Mouse (Mus musculus): Measurements from ENCODE around the gene Mepce. TPM values are rescaled to one million over a fixed set of nuclear protein-coding genes. Genes with fewer than 3 reads are reported as not detected.

Mepce gene
- polyA plus RNA-seq, 1 experiment from 2014 or later, result 11.2 TPM

DNA sequence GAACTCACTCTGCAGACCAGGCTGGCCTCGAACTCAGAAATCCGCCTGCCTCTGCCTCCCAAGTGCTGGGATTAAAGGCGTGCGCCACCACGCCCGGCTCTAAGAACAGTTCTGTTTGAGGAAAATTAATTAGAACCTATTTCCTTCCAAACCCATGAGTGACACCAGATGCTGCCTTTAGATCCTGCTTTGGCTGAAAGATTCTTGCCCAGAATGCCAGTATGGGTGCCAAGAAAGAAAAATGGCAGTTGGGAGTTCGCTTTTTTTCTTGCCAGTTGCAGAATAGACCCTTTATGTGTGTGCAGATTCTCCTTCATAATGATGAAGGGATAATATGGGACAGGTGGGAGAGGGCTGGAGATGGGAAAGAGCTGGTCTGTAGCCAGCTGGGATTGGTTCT is 43.3 kb downstream of the Mepce start:
- Histone ChIP-seq H3K9me3 (ENCODE audit: low read length) (no peaks in the 10 kb centered on the region), H3K4me2 (replicated peaks; ENCODE audit: low read depth, low read length) (no peak overlapping the region), H3K27me3 (ENCODE audit: insufficient read depth, low read length) (no peaks in the 10 kb centered on the region), H3K27ac (ENCODE audit: low read length) (no peak overlapping the region), H3K36me3 (ENCODE audit: insufficient read depth, low read length) (no peaks in the 10 kb centered on the region), H3K4me1 (ENCODE audit: insufficient read depth, low read length) (peaks cover 33% of the 10 kb centered on the region), H3K9ac (replicated peaks; ENCODE audit: low read length) (no peak overlapping the region), H3K4me3 (ENCODE audit: low read length) (no peak overlapping the region)
- WGBS, result 81% methylated on average over 7 of the region's 7 CpGs
- ATAC-seq (ENCODE audit: low FRiP score, low TSS enrichment), result no peak

DNA sequence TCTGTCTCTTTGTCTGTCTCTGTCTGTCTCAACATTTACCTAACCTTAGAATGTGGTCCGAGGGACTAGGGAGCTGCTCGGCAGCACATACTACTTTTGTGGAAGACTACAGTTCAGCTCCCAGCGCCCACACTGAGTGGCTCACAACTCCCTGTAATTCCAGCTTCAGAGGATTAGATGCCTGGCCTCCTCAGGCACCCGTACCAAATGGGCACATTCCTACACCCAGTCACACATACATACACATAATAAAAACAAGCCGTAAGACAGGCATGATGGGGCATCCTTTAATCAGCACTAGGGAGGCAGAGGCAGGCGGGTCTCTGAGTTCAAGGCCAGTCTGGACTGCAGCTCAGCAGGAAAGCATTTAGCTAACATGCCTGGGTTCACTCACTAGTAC is 44.6 kb downstream of the Mepce start:
- no peak for ATAC-seq (ENCODE audit: low FRiP score, low TSS enrichment)
- H3K4me1 ChIP-seq (ENCODE audit: insufficient read depth, low read length), result peaks cover 21% of the 10 kb centered on the region
- no peaks in the 10 kb centered on the region for H3K9me3 ChIP-seq (ENCODE audit: low read length)
- no peak overlapping the region for H3K27ac ChIP-seq (ENCODE audit: low read length)
- H3K4me3 ChIP-seq (ENCODE audit: low read length), result no peak overlapping the region
- 94% methylated on average over 6 of the region's 6 CpGs for WGBS
- no peak overlapping the region for H3K4me2 ChIP-seq (replicated peaks; ENCODE audit: low read depth, low read length)
- H3K9ac ChIP-seq (replicated peaks; ENCODE audit: low read length), result no peak overlapping the region
- H3K36me3 ChIP-seq (ENCODE audit: insufficient read depth, low read length), result no peaks in the 10 kb centered on the region
- H3K27me3 ChIP-seq (ENCODE audit: insufficient read depth, low read length), result no peaks in the 10 kb centered on the region

DNA sequence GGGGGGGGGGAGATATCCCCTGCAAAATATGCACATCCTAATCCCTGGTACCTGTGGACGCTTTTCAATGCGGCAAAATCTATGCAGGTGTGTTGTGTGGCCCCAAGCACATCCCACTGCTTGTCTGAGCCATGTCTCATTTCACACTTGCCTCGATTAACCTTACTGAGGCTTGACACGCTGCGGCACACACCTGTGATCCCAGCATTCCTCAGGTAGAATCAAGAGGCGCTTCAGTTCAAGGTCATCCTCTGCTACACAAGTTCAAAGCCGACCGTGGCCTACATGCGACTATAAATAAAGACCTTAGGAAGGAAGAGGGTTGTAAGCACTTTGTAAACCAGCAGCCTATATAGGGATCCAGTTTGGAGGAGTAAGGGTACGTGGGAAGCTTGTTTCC is 45.4 kb downstream of the Mepce start:
- Histone ChIP-seq H3K9me3 (ENCODE audit: low read length) (no peaks in the 10 kb centered on the region), H3K9ac (replicated peaks; ENCODE audit: low read length) (peak overlapping the region; percentile 81; the same call in 1 of the 2 replicates), H3K27ac (ENCODE audit: low read length) (peak overlapping the region; percentile 58; the same call in 1 of the 2 replicates), H3K4me2 (replicated peaks; ENCODE audit: low read depth, low read length) (peak overlapping the region; percentile 71), H3K4me3 (ENCODE audit: low read length) (peak overlapping the region; percentile 76), H3K27me3 (ENCODE audit: insufficient read depth, low read length) (no peaks in the 10 kb centered on the region), H3K36me3 (ENCODE audit: insufficient read depth, low read length) (no peaks in the 10 kb centered on the region), H3K4me1 (ENCODE audit: insufficient read depth, low read length) (peaks cover 14% of the 10 kb centered on the region)
- WGBS, result 53% methylated on average over 10 of the region's 10 CpGs
- ATAC-seq (ENCODE audit: low FRiP score, low TSS enrichment), result no peak

DNA sequence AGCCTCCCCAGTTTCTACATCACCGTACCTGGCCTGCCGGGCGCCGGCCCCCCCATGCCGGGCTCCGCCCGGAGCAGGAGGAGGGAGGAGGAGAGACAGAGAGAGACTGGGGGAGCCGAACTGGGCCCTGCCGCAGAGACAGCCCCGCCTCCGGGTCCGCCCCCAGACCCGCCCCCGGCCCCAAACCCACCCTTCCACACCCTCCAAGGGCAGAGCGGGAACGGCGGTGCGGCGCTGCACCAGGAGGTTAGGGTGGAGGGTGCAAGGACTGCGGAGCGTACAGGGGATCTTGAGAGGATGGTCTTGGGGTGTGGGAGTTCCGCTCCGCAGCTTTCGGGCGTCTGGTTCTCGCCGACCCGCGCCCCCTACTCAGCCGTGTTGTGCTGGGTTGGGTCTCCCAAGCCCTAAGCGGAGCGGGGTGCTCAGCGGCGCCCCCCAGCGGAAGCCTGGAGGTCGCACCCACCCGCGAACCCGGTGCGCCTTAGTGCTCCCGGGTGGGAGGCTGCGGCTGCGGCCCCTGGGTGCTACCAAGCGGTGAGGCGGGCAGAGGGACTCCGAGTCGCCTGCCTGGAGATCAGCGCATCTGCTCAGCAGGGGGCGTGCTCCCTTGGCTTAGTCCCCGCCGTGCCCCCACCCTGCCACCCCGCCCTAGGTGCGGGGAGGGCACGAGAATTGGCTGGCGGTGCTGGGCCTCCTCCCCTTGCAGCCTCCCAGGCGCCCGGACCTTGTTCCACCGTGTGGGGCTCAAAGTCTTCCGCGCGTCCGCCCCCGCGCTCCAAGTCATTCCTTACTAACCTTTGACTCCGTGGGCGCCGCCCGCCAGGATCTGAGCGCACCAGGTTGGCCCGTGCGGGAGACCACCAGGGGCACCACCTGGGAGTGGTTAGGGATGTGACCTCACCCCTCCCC is 46.2 kb downstream of the Mepce start, which contains the start of gene Nyap1:
TSS of gene Nyap1 (minus strand) at position 585 of the 909 bp plus-strand sequence.
- Histone ChIP-seq H3K4me3 (ENCODE audit: low read length) (peak within 1 kb of the TSS; percentile 76), H3K9me3 (ENCODE audit: low read length) (no peaks in the 10 kb centered on the region), H3K27ac (ENCODE audit: low read length) (peak within 1 kb of the TSS; percentile 58), H3K36me3 (ENCODE audit: insufficient read depth, low read length) (0 out of 2 replicates have a peak, but pooled peaks cover under 1% of the 10 kb centered on the region), H3K4me1 (ENCODE audit: insufficient read depth, low read length) (peaks cover 14% of the 10 kb centered on the region), H3K9ac (replicated peaks; ENCODE audit: low read length) (peak within 1 kb of the TSS; percentile 81), H3K4me2 (replicated peaks; ENCODE audit: low read depth, low read length) (peak within 1 kb of the TSS; percentile 71), H3K27me3 (ENCODE audit: insufficient read depth, low read length) (no peaks in the 10 kb centered on the region)
- WGBS, result under 1% methylated on average over 58 of the region's 71 CpGs
- ATAC-seq (ENCODE audit: low FRiP score, low TSS enrichment), result peak; percentile 87

DNA sequence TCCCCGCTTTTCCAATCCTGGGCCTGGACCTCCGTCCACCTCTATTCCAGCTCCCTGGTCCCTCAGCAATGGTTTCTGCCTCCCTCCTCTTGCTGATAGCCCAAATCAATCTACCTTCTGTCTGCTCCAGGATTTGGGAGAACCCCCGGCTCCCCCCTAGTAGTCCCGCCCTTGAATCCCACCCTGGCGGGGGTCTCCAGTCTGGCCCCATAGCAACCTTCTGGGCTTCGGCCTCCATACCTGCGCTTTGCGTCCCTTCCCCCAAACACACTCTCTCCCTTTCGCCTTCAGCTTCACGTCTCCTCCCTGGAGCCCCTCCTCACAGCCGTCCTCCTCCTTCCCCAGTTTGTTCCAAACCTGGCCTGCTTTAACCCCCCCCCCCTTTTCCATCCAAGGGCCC is 46.9 kb downstream of the Mepce start:
- H3K9ac ChIP-seq (replicated peaks; ENCODE audit: low read length), result peak overlapping the region; percentile 81
- H3K4me1 ChIP-seq (ENCODE audit: insufficient read depth, low read length), result peaks cover 14% of the 10 kb centered on the region
- peak overlapping the region; percentile 71 for H3K4me2 ChIP-seq (replicated peaks; ENCODE audit: low read depth, low read length)
- H3K36me3 ChIP-seq (ENCODE audit: insufficient read depth, low read length), result peaks cover 7% of the 10 kb centered on the region; the same call in 1 of the 2 replicates
- no peaks in the 10 kb centered on the region for H3K9me3 ChIP-seq (ENCODE audit: low read length)
- peak overlapping the region; percentile 76 for H3K4me3 ChIP-seq (ENCODE audit: low read length)
- WGBS, result 12% methylated on average over 11 of the region's 11 CpGs
- H3K27me3 ChIP-seq (ENCODE audit: insufficient read depth, low read length), result no peaks in the 10 kb centered on the region
- ATAC-seq (ENCODE audit: low FRiP score, low TSS enrichment), result no peak; the same call in 1 of the 2 replicates
- 0 out of 2 replicates have a peak overlapping the region, but pooled peaks have one; percentile 29 for H3K27ac ChIP-seq (ENCODE audit: low read length)

DNA sequence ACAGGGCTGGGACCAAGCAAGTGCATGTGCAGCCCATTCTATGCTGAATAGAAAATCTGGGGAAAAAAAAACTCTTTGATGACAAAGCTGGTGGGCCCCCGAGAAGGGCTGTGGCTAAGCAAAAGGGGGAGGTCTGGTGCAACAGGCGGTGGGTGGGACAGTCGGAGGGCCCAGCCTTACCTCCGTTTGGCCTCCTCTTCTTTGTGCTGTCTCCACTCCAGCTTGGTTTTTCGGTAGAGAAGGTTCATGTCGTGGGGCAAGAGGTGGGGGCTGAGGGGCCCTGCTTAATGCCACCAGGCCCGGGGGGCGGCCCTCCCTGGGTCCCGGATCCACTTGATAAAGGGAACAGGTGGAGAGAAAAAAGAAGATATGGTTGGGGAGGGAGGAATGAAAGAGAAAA is 48.0 kb downstream of the Mepce start:
- Histone ChIP-seq H3K27ac (ENCODE audit: low read length) (no peak overlapping the region), H3K9ac (replicated peaks; ENCODE audit: low read length) (peak overlapping the region; percentile 31; the same call in 1 of the 2 replicates), H3K9me3 (ENCODE audit: low read length) (no peaks in the 10 kb centered on the region), H3K36me3 (ENCODE audit: insufficient read depth, low read length) (peaks cover 13% of the 10 kb centered on the region; the same call in 1 of the 2 replicates), H3K4me2 (replicated peaks; ENCODE audit: low read depth, low read length) (no peak overlapping the region), H3K4me1 (ENCODE audit: insufficient read depth, low read length) (peaks cover 12% of the 10 kb centered on the region), H3K4me3 (ENCODE audit: low read length) (no peak overlapping the region), H3K27me3 (ENCODE audit: insufficient read depth, low read length) (no peaks in the 10 kb centered on the region)
- ATAC-seq (ENCODE audit: low FRiP score, low TSS enrichment), result no peak
- WGBS, result 63% methylated on average over 9 of the region's 9 CpGs

DNA sequence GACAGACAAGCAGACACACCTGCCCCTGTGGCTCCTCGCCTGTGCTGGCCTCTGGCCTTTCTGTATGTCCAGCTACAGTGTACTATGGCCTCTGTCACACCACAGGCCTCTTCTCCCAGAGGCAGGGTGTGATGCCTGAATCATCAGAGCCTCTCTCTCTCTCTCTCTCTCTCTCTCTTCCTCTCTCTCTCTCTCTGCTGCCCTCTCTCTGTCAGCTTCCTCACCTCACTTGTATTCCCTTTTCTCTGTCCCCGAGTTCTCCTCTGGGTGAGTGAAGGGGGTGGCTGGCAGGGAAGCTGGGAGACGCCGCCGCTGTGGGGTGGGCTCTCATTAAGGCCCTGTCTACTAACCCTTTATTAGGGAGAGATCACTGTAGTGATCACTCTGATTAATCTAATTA is 48.9 kb downstream of the Mepce start:
- H3K4me2 ChIP-seq (replicated peaks; ENCODE audit: low read depth, low read length), result no peak overlapping the region
- H3K9me3 ChIP-seq (ENCODE audit: low read length), result no peaks in the 10 kb centered on the region
- peaks cover 18% of the 10 kb centered on the region; the same call in 1 of the 2 replicates for H3K36me3 ChIP-seq (ENCODE audit: insufficient read depth, low read length)
- 0 out of 2 replicates have a peak overlapping the region, but pooled peaks have one; percentile 26 for H3K9ac ChIP-seq (replicated peaks; ENCODE audit: low read length)
- no peak overlapping the region for H3K4me3 ChIP-seq (ENCODE audit: low read length)
- WGBS, result 52% methylated on average over 5 of the region's 5 CpGs
- no peaks in the 10 kb centered on the region for H3K27me3 ChIP-seq (ENCODE audit: insufficient read depth, low read length)
- H3K27ac ChIP-seq (ENCODE audit: low read length), result no peak overlapping the region
- no peak for ATAC-seq (ENCODE audit: low FRiP score, low TSS enrichment)
- H3K4me1 ChIP-seq (ENCODE audit: insufficient read depth, low read length), result peaks cover 18% of the 10 kb centered on the region

DNA sequence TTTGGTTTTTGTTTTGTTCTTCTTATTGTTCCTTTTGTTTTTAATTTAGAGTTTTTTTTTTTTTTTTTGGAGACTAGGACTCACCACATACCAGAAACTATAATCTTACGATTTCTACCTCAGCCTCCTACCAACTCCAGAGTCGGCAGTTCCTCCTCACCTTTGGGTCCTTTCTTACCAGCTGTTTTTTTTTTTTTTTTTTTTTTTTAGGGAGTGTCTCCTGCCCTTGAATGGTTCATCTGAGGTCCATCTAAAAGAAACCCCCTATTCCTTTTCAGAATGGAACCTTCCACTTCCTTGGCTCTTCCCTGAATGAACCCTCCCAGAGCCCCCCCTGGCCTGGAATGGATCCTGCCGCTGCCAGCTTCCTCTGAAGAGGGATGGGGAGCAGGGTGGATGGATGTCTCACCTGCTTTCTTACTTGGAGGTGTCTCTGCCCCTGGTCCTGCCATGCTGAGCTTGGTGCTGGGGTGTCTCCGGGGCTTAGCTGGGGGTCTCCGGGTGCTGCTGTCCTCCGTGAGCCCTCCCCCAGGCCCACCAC is 50.0 kb downstream of the Mepce start:
- ATAC-seq (ENCODE audit: low FRiP score, low TSS enrichment), result no peak

DNA sequence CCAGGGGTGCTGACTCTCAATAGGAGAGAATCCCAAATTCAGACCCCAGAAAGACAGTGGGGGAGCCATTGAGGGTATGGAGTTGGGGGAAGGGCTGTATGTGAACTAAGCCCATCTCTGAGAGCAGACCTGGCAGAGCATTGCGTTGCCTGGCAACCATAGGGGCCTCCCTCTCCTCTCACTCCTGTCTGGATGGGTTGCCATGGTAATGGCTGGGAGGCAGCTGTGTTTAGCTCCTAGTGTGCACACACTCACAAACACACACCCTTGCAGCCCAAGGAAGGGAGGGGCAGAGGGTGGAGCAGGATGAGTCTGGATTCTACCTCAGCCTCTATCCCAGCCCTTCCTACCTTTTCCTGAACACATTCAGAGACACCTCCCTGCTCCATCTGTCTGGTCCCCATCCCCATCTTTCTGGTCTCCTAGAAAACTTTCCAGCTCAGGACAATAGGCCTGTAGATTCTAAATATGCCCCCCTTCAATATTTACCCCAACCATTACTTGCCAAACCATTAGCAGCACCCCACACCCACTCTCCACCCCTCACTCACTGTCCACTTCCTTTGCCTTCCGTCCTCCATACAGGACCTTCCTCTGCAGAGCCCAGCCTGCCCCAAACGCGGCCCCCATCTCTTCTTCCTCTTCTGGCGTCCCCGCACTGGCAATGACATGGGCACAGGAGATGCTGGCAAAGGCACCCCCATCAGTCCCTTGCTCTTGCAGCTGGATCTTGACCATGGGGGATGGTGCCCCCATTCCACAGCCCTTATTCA is 53.0 kb downstream of the Mepce start:
- H3K27ac ChIP-seq (ENCODE audit: low read length), result no peak overlapping the region
- 62% methylated on average over 6 of the region's 6 CpGs for WGBS
- H3K4me1 ChIP-seq (ENCODE audit: insufficient read depth, low read length), result 0 out of 2 replicates have a peak, but pooled peaks cover 6% of the 10 kb centered on the region
- no peaks in the 10 kb centered on the region for H3K27me3 ChIP-seq (ENCODE audit: insufficient read depth, low read length)
- H3K4me2 ChIP-seq (replicated peaks; ENCODE audit: low read depth, low read length), result no peak overlapping the region
- H3K4me3 ChIP-seq (ENCODE audit: low read length), result no peak overlapping the region
- 0 out of 2 replicates have a peak overlapping the region, but pooled peaks have one; percentile 35 for H3K9ac ChIP-seq (replicated peaks; ENCODE audit: low read length)
- no peaks in the 10 kb centered on the region for H3K9me3 ChIP-seq (ENCODE audit: low read length)
- H3K36me3 ChIP-seq (ENCODE audit: insufficient read depth, low read length), result peaks cover 20% of the 10 kb centered on the region; the same call in 1 of the 2 replicates
- no peak for ATAC-seq (ENCODE audit: low FRiP score, low TSS enrichment)

More for the DNA sequence above, 50.0 kb downstream of the Mepce start:
- Histone ChIP-seq H3K27me3 (ENCODE audit: insufficient read depth, low read length) (no peaks in the 10 kb centered on the region), H3K9ac (replicated peaks; ENCODE audit: low read length) (no peak overlapping the region), H3K36me3 (ENCODE audit: insufficient read depth, low read length) (peaks cover 20% of the 10 kb centered on the region; the same call in 1 of the 2 replicates), H3K4me2 (replicated peaks; ENCODE audit: low read depth, low read length) (no peak overlapping the region), H3K9me3 (ENCODE audit: low read length) (no peaks in the 10 kb centered on the region), H3K4me1 (ENCODE audit: insufficient read depth, low read length) (peaks cover 18% of the 10 kb centered on the region), H3K27ac (ENCODE audit: low read length) (no peak overlapping the region), H3K4me3 (ENCODE audit: low read length) (no peak overlapping the region)
- WGBS, result 81% methylated on average over 6 of the region's 6 CpGs
